Mouse (Mus musculus): ENCODE measurements around the gene Ppp4r3a. TPM values are rescaled to one million over a fixed set of nuclear protein-coding genes. Genes with fewer than 3 reads are reported as not detected.

Ppp4r3a gene
- polyA plus RNA-seq, 1 experiment from 2014 or later = 39.9 TPM

- Histone ChIP-seq H3K4me2 (peak overlapping the region; percentile 97), H3K27ac (peak overlapping the region; percentile 18; the same call in 1 of the 2 replicates), H3K9ac (peak overlapping the region; percentile 45; the same call in 1 of the 2 replicates), H3K27me3 (replicated peaks) (peaks cover 4% of the 10 kb centered on the region; the same call in 1 of the 2 replicates), H3K4me1 (peaks cover 27% of the 10 kb centered on the region), H3K36me3 (no peaks in the 10 kb centered on the region), H3K9me3 (no peaks in the 10 kb centered on the region), H3K4me3 (replicated peaks) (peak overlapping the region; percentile 59)
- WGBS = 5% methylated on average over 19 of the region's 19 CpGs
- ATAC-seq (ENCODE audit: insufficient read depth, low FRiP score, low read depth) = no peak
These were observed 55.9 kb downstream of the Ppp4r3a start for GRCm38 (mm10) chr12:101027451-101028246.

- H3K36me3 ChIP-seq = no peaks in the 10 kb centered on the region
- no peak overlapping the region for H3K9ac ChIP-seq
- H3K9me3 ChIP-seq = no peaks in the 10 kb centered on the region
- H3K27ac ChIP-seq = peak overlapping the region; percentile 67
- WGBS = 19% methylated on average over 14 of the region's 14 CpGs
- H3K4me3 ChIP-seq (replicated peaks) = peak overlapping the region; percentile 59
- H3K27me3 ChIP-seq (replicated peaks) = peaks cover 4% of the 10 kb centered on the region; the same call in 1 of the 2 replicates
- ATAC-seq (ENCODE audit: insufficient read depth, low FRiP score, low read depth) = no peak
- peak overlapping the region; percentile 97 for H3K4me2 ChIP-seq
- peaks cover 31% of the 10 kb centered on the region for H3K4me1 ChIP-seq
These were observed 56.6 kb downstream of the Ppp4r3a start for GRCm38 (mm10) chr12:101026946-101027345.

GRCm38 (mm10) chr12:101026518-101026917 is 57.0 kb downstream of the Ppp4r3a start:
- 43% methylated on average over 7 of the region's 7 CpGs for WGBS
- Histone ChIP-seq H3K4me3 (replicated peaks) (peak overlapping the region; percentile 59), H3K9me3 (no peaks in the 10 kb centered on the region), H3K4me2 (peak overlapping the region; percentile 97), H3K36me3 (no peaks in the 10 kb centered on the region), H3K9ac (no peak overlapping the region), H3K27ac (peak overlapping the region; percentile 67), H3K27me3 (replicated peaks) (peaks cover 4% of the 10 kb centered on the region; the same call in 1 of the 2 replicates), H3K4me1 (peaks cover 31% of the 10 kb centered on the region)
- no peak for ATAC-seq (ENCODE audit: insufficient read depth, low FRiP score, low read depth)

GRCm38 (mm10) chr12:101026025-101026424 is 57.5 kb downstream of the Ppp4r3a start:
- ATAC-seq (ENCODE audit: insufficient read depth, low FRiP score, low read depth) = no peak
- Histone ChIP-seq H3K36me3 (no peaks in the 10 kb centered on the region), H3K27me3 (replicated peaks) (peaks cover 4% of the 10 kb centered on the region; the same call in 1 of the 2 replicates), H3K4me3 (replicated peaks) (no peak overlapping the region), H3K4me1 (peaks cover 31% of the 10 kb centered on the region), H3K4me2 (peak overlapping the region; percentile 38; the same call in 1 of the 2 replicates), H3K27ac (peak overlapping the region; percentile 67), H3K9me3 (no peaks in the 10 kb centered on the region), H3K9ac (no peak overlapping the region)
- 68% methylated on average over 4 of the region's 4 CpGs for WGBS

- no peak overlapping the region for H3K9ac ChIP-seq
- H3K4me1 ChIP-seq = peaks cover 31% of the 10 kb centered on the region
- peak; percentile 79 for ATAC-seq (ENCODE audit: insufficient read depth, low FRiP score, low read depth)
These were observed 58.1 kb downstream of the Ppp4r3a start for GRCm38 (mm10) chr12:101025379-101025778.

GRCm38 (mm10) chr12:101024824-101025223 is 58.7 kb downstream of the Ppp4r3a start:
- WGBS = 64% methylated on average over 8 of the region's 8 CpGs
- no peak overlapping the region for H3K9ac ChIP-seq
- H3K4me2 ChIP-seq = peak overlapping the region; percentile 38
- H3K9me3 ChIP-seq = no peaks in the 10 kb centered on the region
- no peak overlapping the region for H3K4me3 ChIP-seq (replicated peaks)
- ATAC-seq (ENCODE audit: insufficient read depth, low FRiP score, low read depth) = no peak
- H3K27ac ChIP-seq = peak overlapping the region; percentile 67
- peaks cover 4% of the 10 kb centered on the region; the same call in 1 of the 2 replicates for H3K27me3 ChIP-seq (replicated peaks)
- no peaks in the 10 kb centered on the region for H3K36me3 ChIP-seq
- peaks cover 31% of the 10 kb centered on the region for H3K4me1 ChIP-seq

More at GRCm38 (mm10) chr12:101025379-101025778, 58.1 kb downstream of the Ppp4r3a start:
- H3K9me3 ChIP-seq = no peaks in the 10 kb centered on the region
- peak overlapping the region; percentile 67 for H3K27ac ChIP-seq
- H3K4me2 ChIP-seq = peak overlapping the region; percentile 38
- WGBS = 52% methylated on average over 7 of the region's 7 CpGs
- peaks cover 4% of the 10 kb centered on the region; the same call in 1 of the 2 replicates for H3K27me3 ChIP-seq (replicated peaks)
- no peaks in the 10 kb centered on the region for H3K36me3 ChIP-seq
- no peak overlapping the region for H3K4me3 ChIP-seq (replicated peaks)

GRCm38 (mm10) chr12:101023143-101023542 is 60.4 kb downstream of the Ppp4r3a start:
- no peak for ATAC-seq (ENCODE audit: insufficient read depth, low FRiP score, low read depth)
- no peaks in the 10 kb centered on the region for H3K36me3 ChIP-seq
- H3K9ac ChIP-seq = no peak overlapping the region
- peaks cover 4% of the 10 kb centered on the region; the same call in 1 of the 2 replicates for H3K27me3 ChIP-seq (replicated peaks)
- 73% methylated on average over 11 of the region's 11 CpGs for WGBS
- no peak overlapping the region for H3K4me2 ChIP-seq
- H3K4me1 ChIP-seq = peaks cover 47% of the 10 kb centered on the region
- H3K27ac ChIP-seq = no peak overlapping the region
- no peak overlapping the region for H3K4me3 ChIP-seq (replicated peaks)
- no peaks in the 10 kb centered on the region for H3K9me3 ChIP-seq

- no peak for ATAC-seq (ENCODE audit: insufficient read depth, low FRiP score, low read depth)
- no peaks in the 10 kb centered on the region for H3K9me3 ChIP-seq
- H3K9ac ChIP-seq = no peak overlapping the region
- no peak overlapping the region for H3K27ac ChIP-seq
- H3K4me3 ChIP-seq (replicated peaks) = no peak overlapping the region
- H3K4me2 ChIP-seq = no peak overlapping the region
- H3K27me3 ChIP-seq (replicated peaks) = peaks cover 4% of the 10 kb centered on the region; the same call in 1 of the 2 replicates
- WGBS = 95% methylated on average over 8 of the region's 8 CpGs
- peaks cover 54% of the 10 kb centered on the region for H3K4me1 ChIP-seq
- no peaks in the 10 kb centered on the region for H3K36me3 ChIP-seq
These were observed 61.1 kb downstream of the Ppp4r3a start for GRCm38 (mm10) chr12:101022353-101022752.

GRCm38 (mm10) chr12:101021484-101022226 is 61.8 kb downstream of the Ppp4r3a start:
- no peak overlapping the region for H3K27ac ChIP-seq
- ATAC-seq (ENCODE audit: insufficient read depth, low FRiP score, low read depth) = no peak
- WGBS = 60% methylated on average over 9 of the region's 9 CpGs

GRCm38 (mm10) chr12:101020210-101021015 is 63.1 kb downstream of the Ppp4r3a start:
- Histone ChIP-seq H3K4me3 (replicated peaks) (no peak overlapping the region), H3K9me3 (no peaks in the 10 kb centered on the region), H3K36me3 (no peaks in the 10 kb centered on the region), H3K27me3 (replicated peaks) (no peaks in the 10 kb centered on the region), H3K9ac (no peak overlapping the region), H3K27ac (no peak overlapping the region), H3K4me2 (no peak overlapping the region), H3K4me1 (peaks cover 56% of the 10 kb centered on the region)
- 83% methylated on average over 15 of the region's 15 CpGs for WGBS
- ATAC-seq (ENCODE audit: insufficient read depth, low FRiP score, low read depth) = no peak

More at GRCm38 (mm10) chr12:101021484-101022226, 61.8 kb downstream of the Ppp4r3a start:
- Histone ChIP-seq H3K9me3 (no peaks in the 10 kb centered on the region), H3K27me3 (replicated peaks) (peaks cover 3% of the 10 kb centered on the region; the same call in 1 of the 2 replicates), H3K4me2 (no peak overlapping the region), H3K4me3 (replicated peaks) (no peak overlapping the region), H3K36me3 (no peaks in the 10 kb centered on the region), H3K9ac (no peak overlapping the region), H3K4me1 (peaks cover 56% of the 10 kb centered on the region)

- no peaks in the 10 kb centered on the region for H3K27me3 ChIP-seq (replicated peaks)
- peaks cover 60% of the 10 kb centered on the region for H3K4me1 ChIP-seq
- no peak overlapping the region for H3K4me2 ChIP-seq
- H3K9ac ChIP-seq = no peak overlapping the region
- no peaks in the 10 kb centered on the region for H3K36me3 ChIP-seq
- ATAC-seq (ENCODE audit: insufficient read depth, low FRiP score, low read depth) = no peak
- WGBS = 85% methylated on average over 7 of the region's 7 CpGs
- H3K27ac ChIP-seq = no peak overlapping the region
- H3K4me3 ChIP-seq (replicated peaks) = no peak overlapping the region
- no peaks in the 10 kb centered on the region for H3K9me3 ChIP-seq
These were observed 64.1 kb downstream of the Ppp4r3a start for GRCm38 (mm10) chr12:101019443-101019842.
